8 mouse cellular contexts compared by ENCODE assay signal in the genomic region with DNA sequence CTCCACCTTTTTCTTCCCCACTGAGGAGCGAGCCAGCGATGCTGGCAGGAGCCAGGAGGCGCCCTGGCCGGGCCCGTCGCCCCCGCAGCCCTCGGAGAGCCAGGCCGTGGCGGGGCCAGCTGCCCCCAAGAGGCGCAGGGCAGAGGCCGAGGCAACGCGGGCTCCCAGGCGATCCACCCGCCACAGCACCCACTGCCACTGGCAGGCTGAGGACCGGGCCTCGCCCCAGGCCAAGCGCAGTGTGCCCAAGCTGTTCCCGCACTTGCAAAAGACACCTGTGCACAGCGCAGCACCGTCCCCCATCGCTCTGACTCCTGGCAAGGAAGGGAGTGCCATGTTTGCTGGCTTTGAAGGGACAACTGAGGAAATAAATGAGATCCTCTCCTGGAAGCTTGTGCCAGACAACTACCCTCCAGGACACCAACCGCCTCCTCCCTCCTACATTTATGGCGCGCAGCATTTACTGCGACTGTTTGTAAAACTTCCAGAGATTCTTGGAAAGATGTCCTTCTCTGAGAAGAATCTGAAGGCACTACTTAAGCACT. TPM values are rescaled to one million over a fixed set of nuclear protein-coding genes. Genes with fewer than 3 reads are reported as not detected.
DNase-seq lines count a peak whose midpoint lies in the region; ATAC-seq and TF ChIP-seq lines count a peak whose summit lies in the region.

No protein-coding gene starts in this region.

- no peaks in the 10 kb centered on the region for H3K9me3 ChIP-seq in embryonic facial prominence, embryonic 15.5 days (replicated peaks)
- no peaks in the 10 kb centered on the region for H3K9me3 ChIP-seq in liver, embryonic 14.5 days (ENCODE audit: control insufficient read depth, low read length)

- no peak for TF ChIP-seq EP300 in liver, embryonic 14.5 days (IDR thresholded peaks at IDR 0.05; ENCODE audit: low read depth)

- H3K4me1 ChIP-seq in brown adipose tissue, adult 24 weeks (ENCODE audit: control insufficient read depth, insufficient read depth, insufficient read length, low read length): no peaks in the 10 kb centered on the region; the same call in 1 of the 2 replicates
- peaks cover 10% of the 10 kb centered on the region for H3K4me1 ChIP-seq in embryonic facial prominence, embryonic 15.5 days
- no peaks in the 10 kb centered on the region for H3K4me1 ChIP-seq in liver, embryonic 14.5 days (replicated peaks; ENCODE audit: control insufficient read depth in 2 of 2, insufficient read depth in 2 of 2, low read length in 1 of 2)
- H3K4me1 ChIP-seq in small intestine, adult 2 months (ENCODE audit: control insufficient read depth, insufficient read depth, insufficient read length, low read length): peaks cover 6% of the 10 kb centered on the region

- H3K27ac ChIP-seq in brown adipose tissue, adult 24 weeks (replicated peaks; ENCODE audit: low read depth, low read length): no peak overlapping the region
- H3K27ac ChIP-seq in embryonic facial prominence, embryonic 15.5 days (replicated peaks): peak overlapping the region; percentile 65; the same call in 1 of the 2 replicates
- no peak overlapping the region for H3K27ac ChIP-seq in liver, embryonic 14.5 days
- no peak overlapping the region for H3K27ac ChIP-seq in small intestine, adult 2 months (ENCODE audit: insufficient read depth, low read depth, low read length)

- peak; percentile 40 to 62 for DNase-seq in left cerebral cortex, adult 18-20 months (ENCODE audit: low spot score in 2 of 2)
- DNase-seq in left cerebral cortex, adult 11 months (ENCODE audit: low spot score): no peak
- no peak for DNase-seq in liver, embryonic 14.5 days (ENCODE audit: low read depth in 3 of 3, low spot score in 3 of 3)
- no peak for DNase-seq in adrenal gland, adult 2 months

- H3K9ac ChIP-seq in embryonic facial prominence, embryonic 15.5 days: peak overlapping the region; percentile 50
- H3K9ac ChIP-seq in liver, embryonic 14.5 days (replicated peaks): no peak overlapping the region; the same call in 1 of the 2 replicates

- 21% methylated on average over 22 of the region's 27 CpGs for WGBS in embryonic facial prominence, embryonic 15.5 days
- 21% methylated on average over 27 of the region's 27 CpGs for WGBS in liver, embryonic 14.5 days (ENCODE audit: insufficient replicate concordance)
- 37% methylated on average over 27 of the region's 27 CpGs for WGBS in small intestine, adult 2 months

- no peak for TF ChIP-seq CTCF in liver, embryonic 14.5 days (IDR thresholded peaks at IDR 0.05; ENCODE audit: low read depth)
- no peak for TF ChIP-seq CTCF in small intestine, adult 2 months (IDR thresholded peaks at IDR 0.05; ENCODE audit: extremely low read depth, insufficient read length, insufficient replicate concordance, low read depth, low read length)

- H3K36me3 ChIP-seq in embryonic facial prominence, embryonic 15.5 days: no peaks in the 10 kb centered on the region
- H3K36me3 ChIP-seq in liver, embryonic 14.5 days (replicated peaks; ENCODE audit: control insufficient read depth, insufficient read depth, low read depth): no peaks in the 10 kb centered on the region
- no peaks in the 10 kb centered on the region for H3K36me3 ChIP-seq in small intestine, adult 2 months (ENCODE audit: control insufficient read depth, insufficient read depth, low read length)

- H3K4me3 ChIP-seq in brown adipose tissue, adult 24 weeks (ENCODE audit: insufficient read depth, low read depth, low read length): peak overlapping the region; percentile 59
- H3K4me3 ChIP-seq in embryonic facial prominence, embryonic 15.5 days (replicated peaks): peak overlapping the region; percentile 65
- H3K4me3 ChIP-seq in liver, embryonic 14.5 days (ENCODE audit: insufficient read depth in 1 of 2, low read depth in 2 of 2, low read length in 2 of 2): peak overlapping the region; percentile 55 to 75
- H3K4me3 ChIP-seq in small intestine, adult 2 months (ENCODE audit: low read depth, low read length): peak overlapping the region; percentile 84

- TF ChIP-seq POLR2A in small intestine, adult 2 months (IDR thresholded peaks at IDR 0.05; ENCODE audit: low read depth, low read length): no peak

- ATAC-seq in embryonic facial prominence, embryonic 15.5 days (ENCODE audit: insufficient number of reproducible peaks, low FRiP score, low TSS enrichment, low read depth): peak; percentile 61
- peak; percentile 8 for ATAC-seq in inflammation-experienced regulatory T-cells, adult 6 months
- peak; percentile 59 for ATAC-seq in liver, embryonic 14.5 days (ENCODE audit: insufficient read depth)

- peak overlapping the region; percentile 88 for H3K4me2 ChIP-seq in embryonic facial prominence, embryonic 15.5 days (replicated peaks)
- peak overlapping the region; percentile 70 for H3K4me2 ChIP-seq in liver, embryonic 14.5 days (ENCODE audit: low read depth)

- H3K27me3 ChIP-seq in embryonic facial prominence, embryonic 15.5 days: no peaks in the 10 kb centered on the region
- H3K27me3 ChIP-seq in liver, embryonic 14.5 days (ENCODE audit: control insufficient read depth, insufficient read depth, low read length): no peaks in the 10 kb centered on the region
- no peaks in the 10 kb centered on the region for H3K27me3 ChIP-seq in small intestine, adult 2 months (ENCODE audit: control insufficient read depth, insufficient read depth, low read length)

RNA-seq across cellular contexts. Expression of a gene that starts 9.0 kb away (rescaled TPM):
- total RNA-seq in left cerebral cortex, adult 18-20 months (2021): 10 to 100 TPM; 14.1 to 14.4 TPM
- polyA plus RNA-seq in brown adipose tissue, adult 24 weeks (2012; ENCODE audit: insufficient read depth, insufficient read length, missing spikeins): 0.79 and 1.4 TPM in 2 replicates
- polyA plus RNA-seq in embryonic facial prominence, embryonic 15.5 days (2015; fragmentation: Nextera tagmentation; extraction: Ambion mirVana): 7.0 and 9.1 TPM in 2 replicates
- polyA plus RNA-seq in inflammation-experienced regulatory T-cells, adult 6 months (2017; shearing (Covaris generic)): 1 to 10 TPM; 1.1 to 2.4 (median 1.9) TPM
- 0.63 and 1.0 TPM in 2 replicates for polyA plus RNA-seq in liver, embryonic 14.5 days (2012; rRNA removed)
- 0.94 and 0.99 TPM in 2 replicates for polyA plus RNA-seq in liver, embryonic 14.5 days (2014; fragmentation: Nextera tagmentation; extraction: Ambion mirVana)
- 1.4 and 1.7 TPM in 2 replicates for polyA plus RNA-seq in small intestine, adult 2 months (2012; rRNA removed)
- total RNA-seq in adrenal gland, adult 2 months (2021): 10 to 100 TPM in 1 of 2 experiments, 1 to 10 TPM in 1; 4.6 to 10.6 TPM
- 8.9 and 11.1 TPM in 2 replicates for polyA plus RNA-seq in adrenal gland, adult 2 months (2012; rRNA removed)

Comparison
In these comparisons a context has a peak if more than half of its experiments do, and no peak if none do; other contexts are left out.
1. DNase-seq: peak in left cerebral cortex, adult 18-20 months (2 of 2); none in left cerebral cortex, adult 11 months (single experiment), liver, embryonic 14.5 days (0 of 3) and adrenal gland, adult 2 months (single experiment).
2. ATAC-seq: peak in every context shown above with its lines; median percentile 61 in embryonic facial prominence, embryonic 15.5 days; 59 in liver, embryonic 14.5 days; 8 in inflammation-experienced regulatory T-cells, adult 6 months.
3. Peak in every context shown above with its lines, with median percentiles within 50 percentile points of each other: H3K4me3 ChIP-seq.